Mouse (Mus musculus) adrenal gland, postnatal 10 days (tissue): ENCODE results near the gene Gm49337. TPM values are rescaled to one million over a fixed set of nuclear protein-coding genes. Genes with fewer than 3 reads are reported as not detected.

ENCODE experiments used
- DNase-seq: peaks from one replicate; pipeline ENCODE4 v3.0.0; 2021; ENCODE audit warnings: mixed read lengths
- total RNA-seq, 2 experiments: library from RNA; stranded (reverse); gene quantifications; 2 replicates each; pipeline ENCODE4 v1.2.3; 2021

The Gm49337 gene
- total RNA-seq, 2 experiments from 2014 or later: not detected

DNA sequence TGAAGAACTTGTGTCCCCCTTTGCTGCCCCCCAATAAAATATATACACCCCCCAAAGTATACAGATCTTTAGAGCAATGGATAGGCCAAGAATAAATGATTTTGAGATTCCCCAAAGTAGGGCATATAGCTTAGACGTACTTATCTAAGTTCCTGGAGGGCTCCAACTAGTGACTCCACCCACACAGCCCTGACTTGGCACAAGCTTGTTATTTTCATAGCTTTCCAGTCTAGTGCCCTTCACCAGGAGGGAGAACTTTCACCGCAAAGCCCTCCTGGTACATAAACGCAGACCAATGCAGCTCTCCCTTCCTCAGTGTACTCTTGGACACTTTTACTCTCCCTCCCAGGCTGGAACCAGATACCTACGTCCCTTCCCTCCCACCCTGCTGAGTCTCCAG, 11.0 kb upstream of the Gm49337 start:
- no peak for DNase-seq

DNA sequence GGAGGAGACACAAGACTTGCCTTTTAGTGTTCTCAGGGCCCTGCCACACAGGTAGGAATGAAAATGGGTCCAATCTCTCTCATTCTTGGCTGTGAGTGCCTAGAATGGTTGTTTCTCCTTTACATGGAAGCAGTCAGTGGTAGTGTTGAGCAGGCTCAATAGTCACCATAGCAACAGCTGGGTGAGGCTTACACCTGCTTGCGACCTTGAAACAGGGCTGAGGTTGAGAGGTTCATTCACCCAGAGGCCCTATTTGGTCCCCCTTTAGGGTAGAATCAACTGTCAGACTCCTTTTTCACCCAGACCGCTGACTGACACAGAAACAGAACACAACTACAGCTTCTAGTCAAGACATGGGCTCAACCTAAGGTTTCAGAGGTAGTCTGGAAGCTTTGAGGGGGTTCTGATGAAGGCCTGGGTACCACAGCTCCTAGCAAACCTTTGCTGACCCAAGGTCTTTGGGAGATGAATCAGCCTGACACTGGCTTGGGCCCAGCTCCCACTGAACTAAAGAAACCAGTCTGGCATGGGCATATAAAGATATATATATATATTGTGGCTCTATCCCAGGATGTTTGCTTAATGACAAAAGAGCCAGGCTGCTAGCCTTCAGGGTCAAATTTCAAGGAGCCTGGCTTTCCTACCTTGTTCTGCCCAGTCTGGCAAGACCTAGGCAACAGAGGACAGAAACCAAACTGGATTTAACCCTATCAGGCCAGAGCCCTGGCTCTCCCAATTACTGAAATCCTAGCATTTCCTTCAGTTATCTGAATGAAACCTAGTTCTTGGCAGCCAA, 8.2 kb upstream of the Gm49337 start:
- no peak for DNase-seq

DNA sequence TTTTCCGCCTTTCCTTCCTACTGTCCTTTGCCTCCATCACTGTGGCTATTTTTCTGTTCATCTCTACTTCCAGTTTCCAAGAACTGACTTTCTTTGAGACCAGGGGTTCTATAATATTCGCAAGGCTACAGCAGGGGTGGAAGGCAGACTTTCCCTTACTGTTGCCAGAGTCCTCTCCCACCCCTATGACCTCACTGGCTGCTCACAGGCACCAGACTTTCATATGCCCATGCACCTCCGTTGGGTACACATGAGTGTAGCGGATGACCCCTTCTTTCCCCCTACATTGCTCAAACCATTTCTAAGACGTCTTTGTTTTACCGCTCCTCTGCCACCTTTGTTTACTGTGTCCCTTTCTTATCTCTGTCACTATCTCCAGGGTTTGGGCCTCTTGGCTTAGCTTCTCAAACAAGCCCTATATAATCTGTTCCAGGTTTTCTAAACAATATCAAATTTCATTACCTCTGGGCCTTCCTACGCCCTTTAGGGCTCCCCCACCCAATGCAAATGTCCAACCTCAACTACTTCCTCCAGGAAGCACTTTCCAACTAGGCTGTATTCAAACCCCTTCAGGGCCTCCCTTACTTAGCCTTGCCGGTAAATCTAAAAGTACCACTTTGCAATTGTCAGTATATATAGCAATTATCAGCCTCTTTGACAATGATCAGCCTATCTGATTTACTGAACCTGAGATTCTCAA, 7.3 kb upstream of the Gm49337 start:
- no peak for DNase-seq

DNA sequence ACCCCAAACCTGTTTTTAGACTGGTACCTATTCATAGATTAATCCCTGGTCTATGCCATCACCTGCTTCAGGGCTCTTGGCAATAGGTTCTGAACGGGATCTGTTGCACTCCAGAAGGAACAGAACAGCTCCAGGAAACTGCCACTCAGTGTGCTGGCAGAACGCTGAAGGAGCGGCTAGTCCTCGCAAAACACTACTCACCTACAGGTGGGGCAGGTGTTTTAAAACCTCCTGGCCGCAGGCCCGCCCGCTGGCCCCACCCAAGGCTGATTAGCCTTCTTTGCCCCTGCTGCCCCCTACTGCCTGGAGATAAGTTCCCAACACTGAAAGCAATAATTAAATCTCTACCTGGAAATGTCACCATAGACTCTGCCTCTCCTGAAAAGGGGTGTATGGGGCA, 5.8 kb upstream of the Gm49337 start, which contains the start of gene Tspan1:
TSS of gene Tspan1 (minus strand) at position 198 of the 400 bp plus-strand sequence.
- no peak for DNase-seq

DNA sequence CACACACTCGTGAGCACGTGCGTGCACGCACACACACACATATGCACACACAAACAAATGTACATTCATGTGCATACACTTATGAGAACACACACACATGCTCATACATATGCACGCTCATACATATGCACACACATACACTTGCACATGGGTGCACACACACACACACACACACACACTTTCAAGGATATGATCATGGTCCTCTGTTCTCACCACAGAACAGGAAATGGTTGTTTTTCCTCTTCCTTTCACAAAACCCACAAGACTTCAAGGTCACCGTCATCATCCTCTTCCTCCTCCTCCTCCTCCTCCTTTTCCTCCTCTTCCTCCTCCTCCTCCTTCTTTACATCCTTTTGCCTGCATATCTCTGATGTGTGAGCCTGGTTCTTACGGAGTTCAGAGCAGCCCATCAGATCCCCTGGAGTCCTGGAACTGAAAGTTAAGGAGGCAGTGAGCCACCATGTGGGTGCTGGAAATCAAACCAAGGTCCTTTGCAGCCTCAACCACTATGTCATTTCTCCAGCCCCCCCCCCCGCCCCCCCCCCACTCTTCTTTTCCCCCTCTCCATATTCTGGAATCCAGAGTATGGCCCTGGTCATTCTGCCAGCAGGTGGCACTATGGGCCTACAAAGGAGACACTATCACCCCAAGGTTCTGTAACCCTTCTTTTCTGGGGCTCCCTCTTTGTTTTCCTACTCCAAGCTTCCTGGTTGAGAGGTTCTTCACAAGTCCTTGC, 4.4 kb upstream of the Gm49337 start:
- peak; percentile 83 for DNase-seq

DNA sequence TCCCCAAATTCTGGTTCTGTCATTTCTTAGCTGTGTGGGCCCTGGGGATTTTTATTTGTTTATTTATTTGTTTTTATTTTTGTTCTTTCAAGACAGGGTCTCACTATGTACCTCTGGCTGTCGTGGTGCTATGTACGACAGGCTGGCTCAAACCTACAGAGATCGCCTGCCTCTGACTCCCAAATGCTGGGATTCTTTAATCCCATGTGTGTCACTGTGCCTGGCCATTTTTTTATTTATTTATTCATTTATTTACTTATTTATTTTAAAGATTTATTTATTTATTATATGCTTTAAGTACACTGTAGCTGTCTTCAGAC, 3.9 kb upstream of the Gm49337 start:
- DNase-seq: no peak

DNA sequence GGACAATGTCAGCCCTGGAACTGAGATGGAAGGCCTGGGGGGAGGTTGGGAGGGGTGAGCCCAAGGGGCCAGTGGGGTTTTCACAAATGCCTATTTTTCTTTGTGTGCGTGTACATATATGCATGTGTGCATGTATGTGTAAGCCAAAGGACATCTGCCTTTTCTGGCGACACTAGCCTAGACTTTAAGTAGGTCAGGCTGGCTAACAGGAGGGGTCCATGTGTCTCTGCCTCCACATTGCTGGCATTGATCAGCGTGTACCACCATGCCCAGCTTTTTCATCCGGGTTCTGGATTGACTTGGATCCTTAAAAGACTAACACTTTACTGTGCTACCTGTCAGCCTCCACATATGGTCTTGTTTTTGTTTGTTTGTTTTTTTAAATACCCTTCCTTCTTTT, 568 bp downstream of the Gm49337 start:
- DNase-seq: no peak

DNA sequence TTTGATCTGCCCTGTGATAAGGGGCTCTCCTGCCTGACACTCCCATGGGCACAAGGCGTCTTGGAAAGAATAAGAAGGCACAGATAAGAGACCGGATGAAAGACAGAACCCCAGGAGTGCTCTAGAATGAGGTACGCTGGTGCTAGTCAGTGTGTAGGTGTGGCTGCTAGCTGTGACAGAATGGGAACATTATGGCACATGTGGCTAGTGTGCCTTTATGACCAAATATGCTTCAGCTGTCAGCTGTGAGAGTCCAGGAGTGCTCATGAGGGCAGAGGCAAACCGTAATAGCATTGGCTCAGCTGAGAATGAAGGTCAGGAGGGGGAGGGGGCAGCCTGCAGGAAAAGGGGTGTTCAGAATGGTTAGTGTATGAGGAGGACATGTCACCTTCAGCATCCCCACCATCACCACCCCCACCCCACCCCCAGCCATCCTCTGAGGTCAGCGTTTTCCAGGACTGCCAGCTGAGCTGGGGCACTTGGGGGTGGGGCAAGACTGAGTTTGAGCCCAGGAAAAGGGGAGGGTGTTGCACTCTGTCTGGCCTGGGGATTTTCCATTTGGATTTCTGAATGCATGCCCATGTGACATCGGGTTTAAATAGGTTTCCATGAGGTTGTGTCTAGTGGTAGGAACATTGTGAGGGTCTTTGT, 1.4 kb downstream of the Gm49337 start:
- DNase-seq: peak; percentile 35

DNA sequence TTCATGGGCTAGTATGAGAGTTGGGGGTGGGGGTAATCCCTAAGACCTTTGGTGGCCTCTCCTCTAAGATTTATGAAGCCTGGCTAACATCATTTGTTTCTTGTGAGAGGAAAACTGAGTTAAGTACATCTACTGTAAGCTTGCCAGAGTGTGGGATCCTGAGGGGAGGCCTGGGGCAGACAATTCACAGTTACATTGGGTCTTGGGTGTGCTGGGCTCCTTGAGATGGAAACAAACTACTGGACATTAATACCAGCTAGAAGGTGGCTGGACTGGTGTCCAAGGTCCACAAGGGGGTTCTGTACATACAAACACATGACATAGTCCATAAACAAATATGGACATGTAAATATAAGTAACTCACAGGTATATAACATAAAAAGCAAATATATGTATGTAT, 2.0 kb downstream of the Gm49337 start:
- no peak for DNase-seq

DNA sequence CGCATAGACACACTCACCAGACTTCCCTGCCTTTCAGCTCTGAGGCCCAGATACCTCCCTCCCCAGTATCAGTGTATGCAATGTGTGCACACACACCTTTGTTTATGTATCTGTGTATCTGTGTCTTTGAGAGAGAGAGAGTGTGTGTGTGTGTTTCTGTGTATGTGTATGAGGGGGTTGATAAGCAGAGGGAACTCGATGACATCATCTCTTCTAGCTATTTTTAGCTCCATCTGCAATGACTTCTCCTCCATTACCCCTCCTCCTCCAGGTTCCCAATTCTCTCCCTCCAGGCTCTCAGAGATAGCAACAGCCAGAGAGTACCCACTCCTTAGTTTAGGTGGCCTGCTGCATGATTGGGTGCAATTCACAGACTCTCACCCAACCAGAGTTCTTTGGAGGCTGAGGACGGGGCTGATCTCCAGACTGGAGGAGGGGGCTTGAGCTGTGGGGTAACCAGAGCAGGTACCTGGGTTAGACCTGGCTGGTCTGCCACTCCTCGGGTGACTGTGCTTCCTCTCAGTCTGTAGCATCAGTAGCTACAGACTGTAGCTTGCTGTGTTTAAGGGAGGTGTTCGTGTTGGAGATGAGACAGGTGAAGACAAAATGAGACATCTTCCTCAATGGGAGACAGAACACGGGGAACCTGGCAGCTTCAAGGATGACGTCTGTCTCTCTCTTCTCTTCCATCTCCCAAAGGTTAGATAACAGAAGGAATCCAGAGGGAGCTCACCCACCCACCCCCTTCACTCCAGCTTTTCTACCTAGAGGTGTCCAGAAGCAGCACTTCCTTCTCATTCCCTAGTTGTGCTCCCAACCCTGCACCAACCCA, 2.7 kb downstream of the Gm49337 start:
- DNase-seq: no peak

DNA sequence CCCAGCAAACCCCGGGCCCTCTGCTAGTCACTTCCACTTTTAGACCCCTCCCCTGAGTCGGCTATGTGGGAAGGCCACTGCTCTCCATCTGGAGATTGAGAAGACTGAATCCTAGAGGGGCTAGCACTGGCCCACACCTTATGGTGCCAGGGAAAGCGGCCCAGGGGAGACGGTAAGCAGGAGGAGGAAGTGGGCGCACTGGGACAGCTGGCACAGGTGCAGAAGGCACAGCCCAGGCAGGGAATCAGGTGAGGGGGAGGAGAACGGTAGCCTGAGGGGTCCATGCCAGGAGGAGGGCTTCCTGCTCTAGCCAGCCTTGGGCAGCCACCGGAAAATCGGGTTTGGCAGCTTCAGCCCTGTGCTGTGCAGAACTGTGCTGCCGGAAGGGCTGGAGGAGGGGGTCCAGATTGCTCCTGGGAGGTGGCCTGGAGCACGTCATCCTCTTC, 3.4 kb downstream of the Gm49337 start:
- DNase-seq: peak; percentile 58

DNA sequence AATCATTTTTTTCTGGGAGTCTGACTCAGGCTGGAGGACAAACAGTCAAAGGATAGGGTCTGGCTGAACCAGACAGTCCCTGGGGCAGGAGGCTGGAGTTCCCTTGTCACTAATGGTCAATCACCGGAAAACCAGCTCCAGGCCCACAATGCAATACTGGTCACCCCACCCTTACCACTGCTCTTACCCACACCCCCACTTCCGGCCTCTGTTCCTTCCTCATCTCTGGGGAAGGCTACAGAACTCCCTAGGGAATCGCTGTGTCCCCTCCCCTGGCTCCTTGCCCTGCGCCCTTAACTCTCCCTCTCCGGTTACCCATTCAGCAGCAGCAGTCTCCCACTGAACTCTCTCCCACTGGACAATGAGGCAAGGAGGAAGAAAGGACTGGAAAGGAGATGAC, 4.0 kb downstream of the Gm49337 start:
- DNase-seq: peak; percentile 67

DNA sequence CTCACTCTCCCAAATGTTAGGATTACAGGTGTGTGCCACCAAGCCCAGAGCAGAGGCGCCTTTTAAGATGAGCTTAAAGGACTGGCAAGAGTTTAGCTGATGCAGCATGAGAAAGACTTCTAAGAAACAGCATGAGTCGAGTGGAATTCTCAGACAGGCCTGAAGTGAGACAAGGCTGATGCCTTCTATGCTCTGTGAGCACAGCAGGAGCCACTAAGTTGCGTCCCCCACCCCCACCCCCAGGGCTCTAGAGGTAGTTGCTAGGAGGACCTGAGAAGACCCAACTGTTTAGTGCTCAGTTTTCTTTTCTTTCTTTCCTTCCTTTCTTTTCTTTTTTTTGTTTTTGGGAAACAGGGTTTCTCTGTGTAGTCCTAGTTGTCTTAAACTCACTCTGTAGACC, 8.9 kb downstream of the Gm49337 start:
- DNase-seq: no peak

DNA sequence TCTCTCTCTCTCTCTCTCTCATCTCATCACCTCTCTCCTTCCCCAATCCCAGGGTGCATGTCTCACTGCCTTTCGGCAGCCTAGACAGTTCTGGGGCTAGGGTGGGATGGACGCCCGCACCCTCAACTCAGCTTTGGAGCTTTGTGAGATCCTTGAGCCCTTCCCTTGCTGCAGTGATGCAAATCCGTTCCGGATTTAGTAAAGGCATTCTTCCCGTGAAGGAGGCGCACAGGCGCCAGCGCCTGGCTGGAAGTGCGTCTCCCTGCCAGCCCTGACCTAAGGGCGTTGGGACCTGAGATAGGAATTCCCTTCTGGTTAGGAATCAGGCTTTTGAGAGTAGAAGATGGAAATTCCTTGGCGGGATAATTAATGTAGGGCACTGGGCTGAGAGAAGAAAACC, 9.6 kb downstream of the Gm49337 start:
- peak; percentile 37 for DNase-seq

DNA sequence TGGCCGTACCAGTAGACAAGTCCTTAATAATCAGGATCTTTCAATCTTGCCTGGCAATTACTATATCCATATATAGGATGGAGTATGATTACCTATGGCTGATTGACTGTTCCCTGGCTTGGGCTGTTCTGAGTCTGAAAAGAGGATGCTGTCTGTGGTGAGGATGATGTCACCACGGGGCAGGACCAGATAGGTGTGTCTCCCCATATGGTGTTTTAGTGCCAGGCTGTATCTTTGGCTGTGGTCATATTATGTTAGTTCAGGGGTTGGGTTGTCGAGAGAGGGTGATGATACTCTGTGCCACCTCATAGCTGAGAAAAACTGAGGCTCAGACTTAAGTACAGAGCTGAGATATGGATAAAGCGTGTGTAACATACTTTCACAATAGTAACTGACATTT, 11.9 kb downstream of the Gm49337 start:
- DNase-seq: no peak

DNA sequence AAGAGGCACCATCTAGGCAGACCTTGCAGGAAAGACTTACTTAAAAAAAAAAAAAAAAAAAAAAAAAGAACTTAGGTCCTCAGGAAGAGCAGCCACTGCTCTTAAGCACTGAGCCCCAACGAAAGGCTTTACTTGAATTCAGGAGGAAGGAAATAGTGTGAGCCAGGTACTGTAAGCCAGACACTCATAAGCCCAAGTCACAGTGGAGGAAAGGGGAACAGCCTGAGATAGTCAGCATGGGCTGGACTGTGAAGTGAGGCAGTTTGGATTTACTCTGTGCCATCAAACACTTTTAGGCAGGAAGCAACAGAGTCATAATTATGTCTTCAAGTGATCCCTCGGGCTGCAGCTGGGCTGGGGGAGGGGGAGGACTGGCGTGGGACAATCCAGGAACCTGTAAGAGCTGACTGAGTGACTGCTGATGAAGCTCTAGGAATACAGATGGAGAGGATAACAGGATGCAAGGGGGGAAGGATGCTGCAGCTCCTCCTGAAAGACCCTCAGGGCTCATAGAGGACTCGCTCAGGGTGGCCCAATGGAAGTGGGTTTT, 19.2 kb downstream of the Gm49337 start:
- DNase-seq: no peak

DNA sequence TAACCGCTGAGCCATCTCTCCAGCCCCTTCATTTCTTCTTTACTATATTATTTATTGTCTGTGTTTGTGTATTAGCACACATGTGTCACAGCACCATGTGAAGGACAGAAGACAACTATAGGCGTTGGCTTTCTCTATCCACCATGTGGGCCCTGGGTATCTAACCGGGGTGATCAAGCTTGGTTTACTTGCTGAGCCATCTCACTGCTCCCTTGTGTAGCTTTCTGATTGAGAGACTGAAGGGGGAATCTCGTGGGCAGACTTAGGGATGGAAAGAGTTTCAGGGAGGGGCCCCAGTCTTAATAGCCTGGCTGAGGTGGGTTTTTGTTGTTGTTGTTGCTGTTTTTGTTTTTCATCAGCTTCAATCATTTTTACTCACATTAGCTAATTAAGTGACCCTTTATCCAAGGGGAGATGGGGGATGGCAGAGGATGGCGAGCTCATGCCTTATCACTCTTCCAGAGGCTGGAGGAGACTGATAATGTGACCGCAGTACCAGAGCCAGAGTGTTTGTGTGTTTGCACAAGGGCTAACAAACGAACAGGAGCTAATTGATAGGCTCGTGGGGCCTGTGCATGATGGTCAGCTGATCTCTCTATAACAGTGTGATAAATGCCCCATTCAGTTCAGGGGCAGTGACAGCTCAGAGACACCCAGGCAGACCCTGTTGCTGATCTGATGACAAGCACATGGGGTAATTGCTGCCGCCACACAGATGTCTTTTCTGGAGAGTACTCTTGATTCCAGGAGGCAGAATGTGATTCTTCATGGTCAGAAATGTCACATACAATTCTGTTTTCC, 20.6 kb downstream of the Gm49337 start:
- no peak for DNase-seq

DNA sequence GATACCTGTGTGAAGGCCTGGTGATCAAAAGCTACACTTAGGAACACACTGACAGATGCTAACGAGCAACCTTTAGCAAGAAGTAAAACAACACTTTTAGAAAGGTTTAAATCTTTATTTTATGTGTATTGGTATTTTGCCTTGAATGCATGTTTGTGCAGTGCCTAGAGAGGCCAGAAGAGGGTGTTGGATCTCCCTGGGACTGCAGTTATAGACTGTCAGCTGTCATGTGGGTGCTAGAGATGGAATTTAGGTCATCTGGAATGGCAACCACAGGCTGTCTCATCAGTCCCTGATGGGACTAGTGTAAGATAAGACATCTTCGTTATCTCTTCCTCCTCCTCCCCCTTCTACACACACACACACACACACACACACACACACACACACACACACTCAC, 25.2 kb downstream of the Gm49337 start:
- no peak for DNase-seq

DNA sequence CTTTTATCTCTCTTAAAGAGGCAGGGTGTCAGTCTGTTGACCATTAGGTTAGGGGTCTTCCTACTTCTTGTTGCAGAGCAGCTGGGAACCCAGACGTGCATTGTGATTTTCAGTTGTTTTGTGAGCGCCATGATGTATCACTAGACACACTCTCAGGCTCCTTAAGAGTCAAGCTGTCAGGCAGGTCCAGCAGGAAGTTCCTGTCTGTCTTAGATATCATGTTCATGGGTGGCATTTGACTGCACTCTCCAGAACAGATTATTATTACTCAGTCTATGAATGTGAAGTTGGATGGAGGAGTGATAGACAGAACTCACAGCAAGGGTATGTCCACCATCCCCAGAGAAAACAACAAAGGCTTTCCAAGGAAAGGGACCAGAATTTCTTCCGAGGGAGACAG, 31.2 kb downstream of the Gm49337 start:
- no peak for DNase-seq

DNA sequence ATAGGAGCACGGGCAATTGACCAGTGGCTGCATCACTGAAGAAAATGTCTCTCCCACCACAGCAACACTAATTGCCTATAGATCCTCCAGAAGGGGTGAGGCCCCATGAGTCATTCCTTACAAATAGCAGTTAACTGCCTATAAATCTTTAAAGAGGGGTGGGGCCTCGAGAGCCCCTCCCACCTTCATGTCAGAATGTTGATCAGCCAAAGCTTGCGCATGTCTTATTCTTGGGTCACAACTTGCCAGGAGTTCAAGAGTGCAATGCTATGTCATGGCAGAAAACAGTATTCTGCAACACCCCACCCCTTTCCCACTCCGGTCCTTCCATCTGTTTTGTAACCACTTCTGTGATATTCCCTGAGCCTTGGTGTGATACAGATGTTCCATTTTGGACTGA, 33.3 kb downstream of the Gm49337 start:
- DNase-seq: no peak

DNA sequence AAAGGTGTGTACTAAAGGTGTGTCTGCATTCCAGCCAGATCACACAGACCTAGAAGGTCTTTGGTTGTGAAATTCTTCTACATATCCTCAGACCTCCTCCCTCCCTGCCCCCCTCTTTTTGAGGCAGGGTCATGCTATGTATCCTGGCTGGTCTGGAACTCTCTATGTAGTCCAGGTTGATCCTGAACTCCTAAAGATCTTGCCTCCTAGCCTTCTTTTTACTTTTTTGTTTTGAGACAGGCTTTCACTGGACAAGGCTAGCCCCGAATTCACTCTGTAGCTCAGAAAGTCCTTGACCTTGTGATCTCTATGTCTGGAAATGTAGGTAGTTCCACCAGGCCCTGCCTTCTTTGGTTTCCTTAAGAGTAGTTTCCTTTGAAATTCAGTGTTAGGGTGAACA, 35.7 kb downstream of the Gm49337 start:
- DNase-seq: no peak
